Mouse (Mus musculus): ENCODE measurements around the gene Gbp7.

GRCm38 (mm10) chr3:142590431-142591067 is 60.4 kb downstream of the Gbp7 start:
- TF ChIP-seq GATA1 (IDR thresholded peaks at IDR 0.05; ENCODE audit: low read length), result no peak
- TF ChIP-seq TAL1 (IDR thresholded peaks at IDR 0.05; ENCODE audit: low read length), result no peak
